Mouse (Mus musculus): Measurements from ENCODE around the gene Vps33b. TPM values are rescaled to one million over a fixed set of nuclear protein-coding genes. Genes with fewer than 3 reads are reported as not detected.

Vps33b gene
- polyA plus RNA-seq, 1 experiment from 2014 or later, result 15.1 TPM

GRCm38 (mm10) chr7:80260625-80261371 lies 8.7 kb upstream of the Vps33b start, which contains the start of gene Ngrn:
Gene Ngrn (plus strand): TSS chr7:80261215.
- Histone ChIP-seq H3K36me3 (ENCODE audit: control insufficient read depth, insufficient read depth, low read length) (0 out of 2 replicates have a peak, but pooled peaks cover 4% of the 10 kb centered on the region), H3K27me3 (ENCODE audit: control insufficient read depth, insufficient read depth, low read length) (no peaks in the 10 kb centered on the region; the same call in 1 of the 2 replicates), H3K9me3 (ENCODE audit: control insufficient read depth, low read length) (no peaks in the 10 kb centered on the region), H3K27ac (ENCODE audit: low read depth, low read length) (0 out of 2 replicates have a peak within 1 kb of the TSS, but pooled peaks have one; percentile 34), H3K4me2 (ENCODE audit: low read depth) (peak within 1 kb of the TSS; percentile 85), H3K4me3 (ENCODE audit: low read depth, low read length) (peak within 1 kb of the TSS; percentile 91), H3K4me1 (ENCODE audit: control insufficient read depth, insufficient read depth, low read length) (peaks cover 7% of the 10 kb centered on the region), H3K9ac (ENCODE audit: low read length) (peak within 1 kb of the TSS; percentile 90)
- 27% methylated on average over 40 of the region's 40 CpGs for WGBS
- peak; percentile 88 for ATAC-seq (ENCODE audit: insufficient read depth, low FRiP score, low TSS enrichment)
- DNase-seq (ENCODE audit: low spot score), result peak; percentile 89

GRCm38 (mm10) chr7:80261372-80261990 lies 8.0 kb upstream of the Vps33b start:
- under 1% methylated on average over 32 of the region's 32 CpGs for whole genome bisulfite sequencing
- no peak for DNase-seq (ENCODE audit: low spot score)
- Histone ChIP-seq H3K4me1 (ENCODE audit: control insufficient read depth, insufficient read depth, low read length) (peaks cover 7% of the 10 kb centered on the region), H3K27me3 (ENCODE audit: control insufficient read depth, insufficient read depth, low read length) (no peaks in the 10 kb centered on the region; the same call in 1 of the 2 replicates), H3K27ac (ENCODE audit: low read depth, low read length) (0 out of 2 replicates have a peak overlapping the region, but pooled peaks have one; percentile 34), H3K4me2 (ENCODE audit: low read depth) (peak overlapping the region; percentile 85), H3K4me3 (ENCODE audit: low read depth, low read length) (peak overlapping the region; percentile 91), H3K9me3 (ENCODE audit: control insufficient read depth, low read length) (no peaks in the 10 kb centered on the region), H3K9ac (ENCODE audit: low read length) (peak overlapping the region; percentile 90), H3K36me3 (ENCODE audit: control insufficient read depth, insufficient read depth, low read length) (peaks cover 4% of the 10 kb centered on the region; the same call in 1 of the 2 replicates)
- ATAC-seq (ENCODE audit: insufficient read depth, low FRiP score, low TSS enrichment), result peak; percentile 38; the same call in 1 of the 2 replicates

GRCm38 (mm10) chr7:80264606-80265005 lies 4.8 kb upstream of the Vps33b start:
- Histone ChIP-seq H3K4me2 (ENCODE audit: low read depth) (no peak overlapping the region), H3K4me3 (ENCODE audit: low read depth, low read length) (no peak overlapping the region), H3K9me3 (ENCODE audit: control insufficient read depth, low read length) (no peaks in the 10 kb centered on the region), H3K4me1 (ENCODE audit: control insufficient read depth, insufficient read depth, low read length) (peaks cover 11% of the 10 kb centered on the region), H3K9ac (ENCODE audit: low read length) (no peak overlapping the region), H3K27ac (ENCODE audit: low read depth, low read length) (no peak overlapping the region), H3K27me3 (ENCODE audit: control insufficient read depth, insufficient read depth, low read length) (no peaks in the 10 kb centered on the region), H3K36me3 (ENCODE audit: control insufficient read depth, insufficient read depth, low read length) (peaks cover 8% of the 10 kb centered on the region)
- DNase-seq (ENCODE audit: low spot score) (no peak), ATAC-seq (ENCODE audit: insufficient read depth, low FRiP score, low TSS enrichment) (no peak)
- WGBS, result 94% methylated on average over 12 of the region's 12 CpGs

GRCm38 (mm10) chr7:80267764-80268163 lies 1.7 kb upstream of the Vps33b start:
- no peak overlapping the region for H3K4me3 ChIP-seq (ENCODE audit: low read depth, low read length)
- no peaks in the 10 kb centered on the region for H3K9me3 ChIP-seq (ENCODE audit: control insufficient read depth, low read length)
- WGBS, result 68% methylated on average over 1 of the region's 1 CpGs
- H3K4me1 ChIP-seq (ENCODE audit: control insufficient read depth, insufficient read depth, low read length), result peaks cover 13% of the 10 kb centered on the region
- peaks cover 8% of the 10 kb centered on the region for H3K36me3 ChIP-seq (ENCODE audit: control insufficient read depth, insufficient read depth, low read length)
- ATAC-seq (ENCODE audit: insufficient read depth, low FRiP score, low TSS enrichment), result no peak
- H3K9ac ChIP-seq (ENCODE audit: low read length), result no peak overlapping the region
- no peak for DNase-seq (ENCODE audit: low spot score)
- no peaks in the 10 kb centered on the region for H3K27me3 ChIP-seq (ENCODE audit: control insufficient read depth, insufficient read depth, low read length)
- no peak overlapping the region for H3K27ac ChIP-seq (ENCODE audit: low read depth, low read length)
- H3K4me2 ChIP-seq (ENCODE audit: low read depth), result no peak overlapping the region

- Histone ChIP-seq H3K4me1 (ENCODE audit: control insufficient read depth, insufficient read depth, low read length) (peaks cover 13% of the 10 kb centered on the region), H3K4me2 (ENCODE audit: low read depth) (peak overlapping the region; percentile 91), H3K9ac (ENCODE audit: low read length) (peak overlapping the region; percentile 78), H3K27me3 (ENCODE audit: control insufficient read depth, insufficient read depth, low read length) (no peaks in the 10 kb centered on the region), H3K9me3 (ENCODE audit: control insufficient read depth, low read length) (peaks cover 5% of the 10 kb centered on the region), H3K36me3 (ENCODE audit: control insufficient read depth, insufficient read depth, low read length) (peaks cover 21% of the 10 kb centered on the region), H3K27ac (ENCODE audit: low read depth, low read length) (0 out of 2 replicates have a peak overlapping the region, but pooled peaks have one; percentile 49), H3K4me3 (ENCODE audit: low read depth, low read length) (peak overlapping the region; percentile 87)
- 0 out of 2 replicates have a peak, but pooled peaks have one; percentile 48 for ATAC-seq (ENCODE audit: insufficient read depth, low FRiP score, low TSS enrichment)
- under 1% methylated on average over 23 of the region's 23 CpGs for WGBS
- no peak for DNase-seq (ENCODE audit: low spot score)
Measured at GRCm38 (mm10) chr7:80269751-80270255, 354 bp downstream of the Vps33b start.

GRCm38 (mm10) chr7:80273456-80273855 lies 4.0 kb downstream of the Vps33b start:
- ATAC-seq (ENCODE audit: insufficient read depth, low FRiP score, low TSS enrichment) (no peak), DNase-seq (ENCODE audit: low spot score) (no peak)
- Histone ChIP-seq H3K36me3 (ENCODE audit: control insufficient read depth, insufficient read depth, low read length) (peaks cover 29% of the 10 kb centered on the region), H3K27ac (ENCODE audit: low read depth, low read length) (no peak overlapping the region), H3K4me2 (ENCODE audit: low read depth) (no peak overlapping the region), H3K4me1 (ENCODE audit: control insufficient read depth, insufficient read depth, low read length) (peaks cover 13% of the 10 kb centered on the region), H3K4me3 (ENCODE audit: low read depth, low read length) (no peak overlapping the region), H3K9me3 (ENCODE audit: control insufficient read depth, low read length) (peaks cover 10% of the 10 kb centered on the region), H3K9ac (ENCODE audit: low read length) (no peak overlapping the region), H3K27me3 (ENCODE audit: control insufficient read depth, insufficient read depth, low read length) (no peaks in the 10 kb centered on the region)
- 92% methylated on average over 2 of the region's 2 CpGs for WGBS

- 94% methylated on average over 4 of the region's 4 CpGs for WGBS
- ATAC-seq (ENCODE audit: insufficient read depth, low FRiP score, low TSS enrichment) (no peak), DNase-seq (ENCODE audit: low spot score) (no peak)
- no peaks in the 10 kb centered on the region for H3K4me1 ChIP-seq (ENCODE audit: control insufficient read depth, insufficient read depth, low read length)
- peaks cover 29% of the 10 kb centered on the region for H3K36me3 ChIP-seq (ENCODE audit: control insufficient read depth, insufficient read depth, low read length)
- H3K9ac ChIP-seq (ENCODE audit: low read length), result no peak overlapping the region
- no peak overlapping the region for H3K4me3 ChIP-seq (ENCODE audit: low read depth, low read length)
- H3K4me2 ChIP-seq (ENCODE audit: low read depth), result no peak overlapping the region
- peaks cover 10% of the 10 kb centered on the region for H3K9me3 ChIP-seq (ENCODE audit: control insufficient read depth, low read length)
- no peak overlapping the region for H3K27ac ChIP-seq (ENCODE audit: low read depth, low read length)
- no peaks in the 10 kb centered on the region for H3K27me3 ChIP-seq (ENCODE audit: control insufficient read depth, insufficient read depth, low read length)
Measured at GRCm38 (mm10) chr7:80276374-80276773, 6.9 kb downstream of the Vps33b start.

GRCm38 (mm10) chr7:80280032-80280431 lies 10.6 kb downstream of the Vps33b start:
- no peak overlapping the region for H3K9ac ChIP-seq (ENCODE audit: low read length)
- H3K4me3 ChIP-seq (ENCODE audit: low read depth, low read length), result no peak overlapping the region
- H3K27ac ChIP-seq (ENCODE audit: low read depth, low read length), result no peak overlapping the region
- no peaks in the 10 kb centered on the region for H3K4me1 ChIP-seq (ENCODE audit: control insufficient read depth, insufficient read depth, low read length)
- peaks cover 15% of the 10 kb centered on the region for H3K36me3 ChIP-seq (ENCODE audit: control insufficient read depth, insufficient read depth, low read length)
- H3K9me3 ChIP-seq (ENCODE audit: control insufficient read depth, low read length), result peaks cover 3% of the 10 kb centered on the region; the same call in 1 of the 2 replicates
- ATAC-seq (ENCODE audit: insufficient read depth, low FRiP score, low TSS enrichment), result no peak
- no peak for DNase-seq (ENCODE audit: low spot score)
- H3K27me3 ChIP-seq (ENCODE audit: control insufficient read depth, insufficient read depth, low read length), result no peaks in the 10 kb centered on the region
- 83% methylated on average over 10 of the region's 10 CpGs for WGBS
- H3K4me2 ChIP-seq (ENCODE audit: low read depth), result no peak overlapping the region

Measured in neural tube, embryonic 11.5 days (tissue).